24 mouse cellular contexts compared by ENCODE assay signal in the genomic region with DNA sequence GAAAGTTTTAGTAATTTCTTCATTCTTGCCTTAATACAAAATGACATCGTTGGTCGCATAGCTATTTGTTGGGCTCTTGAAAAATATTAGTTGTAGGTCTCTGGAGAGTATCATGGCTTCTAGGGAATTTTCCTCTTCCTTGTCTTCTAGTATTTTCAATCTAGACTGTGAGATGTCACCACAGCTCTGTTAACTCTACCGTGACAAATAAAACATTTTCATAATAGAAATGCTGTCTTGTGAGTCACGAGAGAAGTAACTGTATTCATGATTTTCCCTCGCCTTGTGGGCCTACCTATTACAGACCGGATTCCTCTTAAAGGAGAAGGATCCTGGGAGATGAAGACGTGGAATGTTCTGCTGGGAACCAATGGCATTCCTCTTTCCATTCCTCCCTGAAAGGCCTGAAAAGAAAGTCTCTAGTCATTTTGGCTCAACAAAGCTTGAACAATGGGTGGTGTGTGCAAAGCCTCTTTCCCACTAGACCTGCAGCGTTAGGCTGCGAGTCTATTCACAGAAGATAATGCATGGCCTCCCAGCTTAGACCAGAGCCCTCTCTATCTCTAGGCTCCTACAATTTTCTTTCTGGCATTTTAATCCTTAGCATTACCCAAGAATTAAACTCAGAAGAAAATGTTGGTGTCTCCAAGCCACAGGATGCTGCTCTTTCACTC.
DNase-seq lines count a peak whose midpoint lies in the region; ATAC-seq and TF ChIP-seq lines count a peak whose summit lies in the region.
"Had no signal": no experiment of that assay in that cellular context is flagged by ENCODE, and none has a peak within 500 bp of the region (broad histone marks: within the 10 kb centered on the region; RNA-seq: fewer than 3 reads in every experiment).

No protein-coding gene starts in this region.

- peak overlapping the region; percentile 62 for H3K27ac ChIP-seq in forebrain, embryonic 10.5 days
- H3K27ac ChIP-seq in forebrain, postnatal 0 days (ENCODE audit: low read depth, low read length), result no peak overlapping the region
- peak overlapping the region; percentile 85 for H3K27ac ChIP-seq in lung, embryonic 14.5 days (ENCODE audit: low read depth)
- peak overlapping the region; percentile 17; the same call in 1 of the 2 replicates for H3K27ac ChIP-seq in embryonic facial prominence, embryonic 15.5 days (replicated peaks)
- H3K27ac ChIP-seq: limb, embryonic 12.5 days; liver, embryonic 14.5 days; macrophage; neural tube, embryonic 15.5 days had no signal

- no peak for TF ChIP-seq POLR2A in brain, embryonic 14.5 days (IDR thresholded peaks at IDR 0.05; ENCODE audit: borderline replicate concordance, extremely low read depth, insufficient read depth, insufficient read length, poor library complexity, severe bottlenecking)

- no peak overlapping the region for H3K4me2 ChIP-seq in forebrain, postnatal 0 days (ENCODE audit: low read depth)
- H3K4me2 ChIP-seq in lung, embryonic 14.5 days, result no peak overlapping the region
- H3K4me2 ChIP-seq in embryonic facial prominence, embryonic 15.5 days (replicated peaks), result no peak overlapping the region
- H3K4me2 ChIP-seq: heart, embryonic 11.5 days; limb, embryonic 12.5 days; neural tube, embryonic 15.5 days had no signal

- H3K9me3 ChIP-seq in forebrain, embryonic 10.5 days, result no peaks in the 10 kb centered on the region
- H3K9me3 ChIP-seq in forebrain, postnatal 0 days (ENCODE audit: low read length), result no peaks in the 10 kb centered on the region
- H3K9me3 ChIP-seq in lung, embryonic 14.5 days (ENCODE audit: low read depth, low read length), result no peaks in the 10 kb centered on the region
- H3K9me3 ChIP-seq in embryonic facial prominence, embryonic 15.5 days (replicated peaks), result no peaks in the 10 kb centered on the region
- H3K9me3 ChIP-seq: limb, embryonic 12.5 days; neural tube, embryonic 15.5 days had no signal

- H3K9ac ChIP-seq in forebrain, postnatal 0 days, result no peak overlapping the region
- H3K9ac ChIP-seq in lung, embryonic 14.5 days, result no peak overlapping the region
- H3K9ac ChIP-seq in embryonic facial prominence, embryonic 15.5 days, result no peak overlapping the region
- H3K9ac ChIP-seq: limb, embryonic 12.5 days; liver, embryonic 14.5 days; neural tube, embryonic 15.5 days had no signal

- H3K27me3 ChIP-seq in forebrain, embryonic 10.5 days (ENCODE audit: poor library complexity, severe bottlenecking), result peaks cover 20% of the 10 kb centered on the region
- no peaks in the 10 kb centered on the region for H3K27me3 ChIP-seq in forebrain, postnatal 0 days (ENCODE audit: insufficient read depth, low read length)
- H3K27me3 ChIP-seq in lung, embryonic 14.5 days (ENCODE audit: insufficient read depth, low read length), result no peaks in the 10 kb centered on the region
- no peaks in the 10 kb centered on the region for H3K27me3 ChIP-seq in embryonic facial prominence, embryonic 15.5 days
- H3K27me3 ChIP-seq: limb, embryonic 12.5 days; neural tube, embryonic 15.5 days had no signal

- peaks cover 27% of the 10 kb centered on the region for H3K4me1 ChIP-seq in forebrain, embryonic 10.5 days
- H3K4me1 ChIP-seq in forebrain, postnatal 0 days (ENCODE audit: insufficient read depth), result 0 out of 2 replicates have a peak, but pooled peaks cover 5% of the 10 kb centered on the region
- H3K4me1 ChIP-seq in lung, embryonic 14.5 days (ENCODE audit: insufficient read depth), result 0 out of 2 replicates have a peak, but pooled peaks cover 10% of the 10 kb centered on the region
- H3K4me1 ChIP-seq in embryonic facial prominence, embryonic 15.5 days, result peaks cover 6% of the 10 kb centered on the region; the same call in 1 of the 2 replicates

- 38% methylated on average over 9 of the region's 9 CpGs for WGBS in forebrain, embryonic 10.5 days
- WGBS in forebrain, postnatal 0 days, result 30% methylated on average over 9 of the region's 9 CpGs
- 54% methylated on average over 9 of the region's 9 CpGs for WGBS in lung, embryonic 14.5 days
- 50% methylated on average over 9 of the region's 9 CpGs for WGBS in embryonic facial prominence, embryonic 15.5 days

- ATAC-seq in forebrain, postnatal 0 days, result no peak
- ATAC-seq in lung, embryonic 14.5 days (ENCODE audit: insufficient read depth), result no peak
- peak; percentile 47; the same call in 1 of the 2 replicates for ATAC-seq in embryonic facial prominence, embryonic 15.5 days (ENCODE audit: insufficient number of reproducible peaks, low FRiP score, low TSS enrichment, low read depth)
- ATAC-seq: CD4-positive, CD25-positive, alpha-beta regulatory T cell, adult 4 months had no signal

- peak; percentile 38 for DNase-seq in forebrain, embryonic 10.5 days (ENCODE audit: extremely low spot score, low spot score)
- no peak for DNase-seq in forebrain, postnatal 0 days
- no peak for DNase-seq in lung, embryonic 14.5 days
- no peak for DNase-seq in lung, postnatal 4 days
- DNase-seq in brain, embryonic 14.5 days (ENCODE audit: low read depth), result peak; percentile 59
- no peak for DNase-seq in cerebellum, postnatal 4 days (ENCODE audit: low spot score in 2 of 2)
- DNase-seq in layer of hippocampus, adult 8-10 months (ENCODE audit: low spot score in 2 of 2), result no peak
- DNase-seq: adrenal gland, postnatal 10 days; cerebellum, adult 11-12 months; cerebellum, postnatal 25 days; kidney, adult 8-10 months; kidney, postnatal 25 days; layer of hippocampus, adult 9-11 months; right cerebral cortex, adult 18-20 months; spleen, adult 18-20 months; thymus, adult 18-20 months had no signal

- no peaks in the 10 kb centered on the region for H3K36me3 ChIP-seq in forebrain, embryonic 10.5 days (replicated peaks)
- H3K36me3 ChIP-seq in forebrain, postnatal 0 days (ENCODE audit: insufficient read depth), result no peaks in the 10 kb centered on the region
- H3K36me3 ChIP-seq in lung, embryonic 14.5 days (ENCODE audit: insufficient read depth), result no peaks in the 10 kb centered on the region
- H3K36me3 ChIP-seq in embryonic facial prominence, embryonic 15.5 days, result no peaks in the 10 kb centered on the region
- H3K36me3 ChIP-seq: G1E; limb, embryonic 12.5 days; neural tube, embryonic 15.5 days had no signal

- no peak for TF ChIP-seq CTCF in forebrain, postnatal 0 days (IDR thresholded peaks at IDR 0.05; ENCODE audit: low read depth)
- no peak for TF ChIP-seq CTCF in lung, embryonic 14.5 days (IDR thresholded peaks at IDR 0.05; ENCODE audit: low read depth)
- TF ChIP-seq CTCF in brain, embryonic 14.5 days (IDR thresholded peaks at IDR 0.05; ENCODE audit: borderline replicate concordance, extremely low read depth, insufficient read depth, insufficient read length), result no peak

- H3K4me3 ChIP-seq in forebrain, embryonic 10.5 days, result no peak overlapping the region
- no peak overlapping the region for H3K4me3 ChIP-seq in forebrain, postnatal 0 days (ENCODE audit: low read depth, low read length)
- H3K4me3 ChIP-seq in lung, embryonic 14.5 days (ENCODE audit: low read depth, low read length), result no peak overlapping the region
- no peak overlapping the region for H3K4me3 ChIP-seq in embryonic facial prominence, embryonic 15.5 days (replicated peaks)
- H3K4me3 ChIP-seq: limb, embryonic 12.5 days; neural tube, embryonic 15.5 days had no signal

Comparison
In these comparisons a context has a peak if more than half of its experiments do, and no peak if none do; other contexts are left out.
1. DNase-seq: peak in forebrain, embryonic 10.5 days (single experiment) and brain, embryonic 14.5 days (single experiment); none in forebrain, postnatal 0 days (single experiment), lung, embryonic 14.5 days (single experiment), lung, postnatal 4 days (0 of 2), cerebellum, postnatal 4 days (0 of 2) and layer of hippocampus, adult 8-10 months (0 of 2).